ENCODE assay signal across 8 mouse cellular contexts in the genomic region with DNA sequence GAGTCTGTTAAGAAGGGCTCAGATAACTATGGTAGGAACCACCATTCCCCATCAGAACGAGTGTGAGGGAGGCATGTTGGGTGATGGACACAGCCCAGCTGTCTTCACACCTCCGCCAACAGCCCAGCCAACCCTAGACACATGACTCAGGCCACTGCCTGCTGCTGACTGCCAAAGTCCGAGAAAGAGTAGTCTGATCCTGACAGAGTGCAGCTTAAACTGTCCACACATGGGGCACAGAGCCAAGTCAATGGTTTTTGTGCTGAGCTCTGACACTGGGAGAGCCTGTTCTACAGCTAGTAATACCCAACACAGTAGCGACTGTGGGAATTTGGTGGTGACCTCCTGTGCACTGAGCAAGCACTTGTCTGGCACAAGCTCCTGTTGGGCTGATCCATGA.
DNase-seq lines count a peak whose midpoint lies in the region; ATAC-seq lines count a peak whose summit lies in the region.

No protein-coding gene starts in this region.

- no peaks in the 10 kb centered on the region for H3K36me3 ChIP-seq in embryonic facial prominence, embryonic 14.5 days (ENCODE audit: control insufficient read depth, insufficient read depth, low read length)
- H3K36me3 ChIP-seq in midbrain, embryonic 10.5 days, result no peaks in the 10 kb centered on the region

- no peaks in the 10 kb centered on the region for H3K27me3 ChIP-seq in embryonic facial prominence, embryonic 14.5 days (replicated peaks; ENCODE audit: control insufficient read depth, insufficient read depth, low read length)
- H3K27me3 ChIP-seq in midbrain, embryonic 10.5 days (ENCODE audit: low read depth, poor library complexity, severe bottlenecking), result no peaks in the 10 kb centered on the region

- no peak overlapping the region for H3K4me3 ChIP-seq in embryonic facial prominence, embryonic 14.5 days (ENCODE audit: low read depth, low read length)
- no peak overlapping the region for H3K4me3 ChIP-seq in midbrain, embryonic 10.5 days

- peak; percentile 71 for ATAC-seq in embryonic facial prominence, embryonic 14.5 days (ENCODE audit: low read depth)

- H3K9ac ChIP-seq in embryonic facial prominence, embryonic 14.5 days (ENCODE audit: low read depth, low read length), result no peak overlapping the region

- no peak overlapping the region for H3K27ac ChIP-seq in embryonic facial prominence, embryonic 14.5 days (replicated peaks; ENCODE audit: low read depth, low read length)
- H3K27ac ChIP-seq in midbrain, embryonic 10.5 days (replicated peaks), result no peak overlapping the region

- peak; percentile 11 to 43 for DNase-seq in frontal cortex, adult 2 months (ENCODE audit: extremely low spot score in 1 of 2, low spot score in 1 of 2)
- DNase-seq in frontal cortex, postnatal 25 days (ENCODE audit: low spot score in 2 of 2), result no peak
- DNase-seq in embryonic facial prominence, embryonic 14.5 days (ENCODE audit: low spot score), result peak; percentile 70
- peak; percentile 46 for DNase-seq in heart, postnatal 25 days (ENCODE audit: low spot score)
- peak; percentile 75 for DNase-seq in layer of hippocampus, adult 9-11 months
- DNase-seq in ovary, postnatal 14 days (ENCODE audit: low spot score), result peak; percentile 33
- DNase-seq in midbrain, embryonic 10.5 days (ENCODE audit: low spot score), result no peak
- DNase-seq in retina, embryonic 14.5 days (ENCODE audit: low spot score), result no peak

- intact Hi-C loops in heart, postnatal 25 days (cut with DNase I), result no loop called here

- H3K4me2 ChIP-seq in embryonic facial prominence, embryonic 14.5 days (ENCODE audit: low read depth, low read length), result no peak overlapping the region

- 0 out of 2 replicates have a peak, but pooled peaks cover 2% of the 10 kb centered on the region for H3K4me1 ChIP-seq in embryonic facial prominence, embryonic 14.5 days (ENCODE audit: control insufficient read depth, insufficient read depth, low read length)
- peaks cover 7% of the 10 kb centered on the region for H3K4me1 ChIP-seq in midbrain, embryonic 10.5 days

- 53% methylated on average over 4 of the region's 4 CpGs for WGBS in embryonic facial prominence, embryonic 14.5 days
- 83% methylated on average over 4 of the region's 4 CpGs for WGBS in midbrain, embryonic 10.5 days

- H3K9me3 ChIP-seq in embryonic facial prominence, embryonic 14.5 days (ENCODE audit: control insufficient read depth, low read length), result no peaks in the 10 kb centered on the region
- no peaks in the 10 kb centered on the region for H3K9me3 ChIP-seq in midbrain, embryonic 10.5 days (replicated peaks)

Comparison
In these comparisons a context has a peak if more than half of its experiments do, and no peak if none do; other contexts are left out.
1. DNase-seq: peak in frontal cortex, adult 2 months (2 of 2), embryonic facial prominence, embryonic 14.5 days (single experiment), heart, postnatal 25 days (single experiment), layer of hippocampus, adult 9-11 months (single experiment) and ovary, postnatal 14 days (single experiment); none in frontal cortex, postnatal 25 days (0 of 2), midbrain, embryonic 10.5 days (single experiment) and retina, embryonic 14.5 days (single experiment).